Mouse (Mus musculus) stomach, postnatal 0 days (tissue): ENCODE results near the gene Cers5.

Experiments
- CTCF ChIP-seq: IDR thresholded peaks from 2 replicates; pipeline ENCODE4 v1.5.1; 2016; ENCODE audit warnings: antibody characterized with exemption, low read depth, mild to moderate bottlenecking, moderate library complexity
- EP300 ChIP-seq: optimal IDR thresholded peaks from 2 replicates; pipeline ENCODE3; 2016; ENCODE audit warnings: antibody characterized with exemption

GRCm38 (mm10) chr15:99819109-99819440, 46.4 kb upstream of the Cers5 start:
- TF ChIP-seq EP300 (no peak), CTCF (no peak)
